Mouse (Mus musculus) fibroblast of lung, adult 2 months (primary cell): Measurements from ENCODE around the gene Zc3h13.

Source experiments
- DNase-seq: peaks from one replicate; pipeline ENCODE4 v3.0.0-alpha.2; 2011; ENCODE audit warnings: low read depth

Gene Zc3h13

DNA sequence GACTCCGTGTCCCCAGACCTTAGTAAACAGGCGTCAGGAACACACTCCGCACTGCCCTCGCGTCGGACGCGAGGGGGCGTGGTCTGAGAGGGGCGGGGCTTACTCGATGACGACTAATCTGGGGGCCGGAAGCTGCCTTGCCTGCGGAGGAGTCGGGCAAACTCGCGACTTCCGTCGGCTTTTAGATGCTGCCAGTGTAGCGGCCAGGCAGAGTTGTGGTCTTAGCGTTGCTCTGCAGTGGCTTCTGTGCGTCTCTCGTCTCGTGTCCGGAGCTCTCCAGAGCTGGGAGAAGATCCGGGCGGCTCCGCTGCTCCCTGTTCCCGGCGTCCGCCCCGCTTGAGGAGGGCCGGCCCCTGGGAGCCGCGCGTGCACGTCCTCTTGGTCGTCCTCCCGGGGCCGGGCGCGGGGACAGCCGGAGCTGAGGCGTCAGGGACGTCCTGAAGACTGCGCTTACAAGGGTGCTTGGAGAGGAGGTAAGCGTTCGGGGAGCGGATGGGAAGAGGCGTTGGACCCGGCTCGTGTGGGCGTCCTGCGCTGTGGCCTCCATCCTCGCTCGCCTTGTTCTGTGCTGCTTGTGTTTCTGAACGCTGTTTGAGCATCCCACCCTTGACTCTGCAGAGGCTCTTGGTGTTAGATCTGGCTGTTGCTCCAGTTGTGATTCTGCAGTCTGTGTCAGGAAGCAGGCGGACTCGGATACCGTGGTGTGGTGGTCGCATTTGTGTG lies at the start of gene Zc3h13:
Gene Zc3h13 (plus strand): TSS at position 181 of the 723 bp plus-strand sequence.
- DNase-seq = peak; percentile 83

DNA sequence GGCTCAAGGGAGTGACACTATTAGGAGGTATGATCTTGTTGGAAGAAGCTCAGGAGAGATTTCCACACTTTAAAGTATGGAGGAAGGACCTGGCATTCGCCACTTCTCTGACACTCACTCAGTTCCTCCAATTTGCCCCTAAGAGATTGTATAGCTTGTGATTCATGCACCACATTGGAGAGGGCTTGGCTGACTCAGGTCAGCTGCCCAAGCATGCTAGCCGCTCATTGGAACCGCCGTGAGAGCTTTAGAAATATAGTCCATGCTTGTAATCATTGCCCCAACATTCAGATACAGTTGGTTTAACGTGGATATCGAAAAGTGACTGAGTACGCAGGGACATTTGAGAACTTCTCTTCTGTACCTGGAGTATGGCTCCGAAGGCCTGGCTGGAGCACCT lies 48.6 kb upstream of the Zc3h13 start:
- DNase-seq = no peak

DNA sequence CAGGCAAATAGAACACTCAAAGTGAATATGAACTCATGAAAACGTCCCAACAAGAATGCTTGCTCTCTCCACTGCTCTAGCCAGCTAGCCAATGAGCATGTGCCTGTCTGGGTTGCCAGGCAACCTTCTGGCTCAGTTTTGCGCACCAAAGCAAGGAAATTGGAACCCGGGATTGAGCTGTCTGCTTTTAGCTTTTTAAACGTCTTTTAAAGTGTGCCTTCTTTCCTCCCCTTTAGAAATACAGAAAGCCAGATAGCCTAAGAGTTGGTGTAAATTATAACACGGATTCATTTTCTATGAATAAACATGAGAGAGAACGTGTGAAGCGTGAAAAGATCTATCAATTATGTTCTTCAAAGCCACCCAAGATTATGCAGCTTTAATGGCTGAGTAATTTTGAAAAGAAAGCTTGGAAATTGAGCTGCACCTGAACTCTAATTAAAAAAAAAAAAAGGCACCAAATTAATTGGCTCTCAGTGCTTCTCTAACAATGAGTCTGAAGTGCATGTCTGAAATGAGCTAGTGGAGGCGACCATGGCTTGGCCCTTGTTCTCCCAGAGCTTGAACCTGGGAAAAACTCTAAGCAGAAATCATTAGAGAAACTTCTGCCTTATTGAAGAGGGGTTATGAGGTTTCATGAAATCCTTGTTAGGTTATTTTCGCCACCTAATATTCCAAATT lies 48.1 kb upstream of the Zc3h13 start:
- DNase-seq = no peak

DNA sequence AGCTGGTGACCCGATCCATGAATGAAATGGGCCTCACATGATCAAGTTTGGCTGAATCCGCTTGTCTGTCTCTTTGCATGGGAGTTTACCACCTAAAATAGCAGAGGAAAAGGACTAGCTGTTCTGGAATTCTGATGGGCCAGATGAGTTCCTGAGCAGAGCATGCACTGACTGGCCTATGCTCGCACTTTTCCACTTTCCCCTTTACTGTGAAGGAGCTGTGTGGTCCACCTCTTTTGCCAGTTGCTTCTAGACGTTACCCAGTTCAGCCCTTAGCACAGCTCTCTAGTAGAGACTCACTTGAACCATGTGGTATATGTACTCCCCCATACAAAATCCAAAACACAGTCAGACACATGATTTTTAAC lies 47.6 kb upstream of the Zc3h13 start:
- DNase-seq = no peak

DNA sequence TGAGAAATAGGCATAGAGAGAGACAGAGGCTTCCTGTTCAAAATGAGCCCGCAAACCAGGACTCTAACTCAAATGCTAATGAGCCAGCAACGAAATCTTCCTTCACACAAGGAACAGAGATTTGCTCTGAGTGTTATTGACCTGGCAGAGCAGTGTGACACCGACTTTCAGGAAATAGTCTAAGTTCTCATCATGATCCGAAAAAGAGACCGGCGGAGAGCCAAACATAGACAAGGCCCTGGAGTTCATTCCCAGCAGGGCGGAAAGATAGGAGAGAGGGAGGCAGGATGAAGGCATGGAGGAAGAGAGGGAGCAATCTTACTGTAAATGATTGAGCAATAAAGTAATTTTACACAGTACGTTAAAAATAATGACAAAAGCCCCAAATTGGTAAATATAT lies 47.1 kb upstream of the Zc3h13 start:
- DNase-seq = no peak

DNA sequence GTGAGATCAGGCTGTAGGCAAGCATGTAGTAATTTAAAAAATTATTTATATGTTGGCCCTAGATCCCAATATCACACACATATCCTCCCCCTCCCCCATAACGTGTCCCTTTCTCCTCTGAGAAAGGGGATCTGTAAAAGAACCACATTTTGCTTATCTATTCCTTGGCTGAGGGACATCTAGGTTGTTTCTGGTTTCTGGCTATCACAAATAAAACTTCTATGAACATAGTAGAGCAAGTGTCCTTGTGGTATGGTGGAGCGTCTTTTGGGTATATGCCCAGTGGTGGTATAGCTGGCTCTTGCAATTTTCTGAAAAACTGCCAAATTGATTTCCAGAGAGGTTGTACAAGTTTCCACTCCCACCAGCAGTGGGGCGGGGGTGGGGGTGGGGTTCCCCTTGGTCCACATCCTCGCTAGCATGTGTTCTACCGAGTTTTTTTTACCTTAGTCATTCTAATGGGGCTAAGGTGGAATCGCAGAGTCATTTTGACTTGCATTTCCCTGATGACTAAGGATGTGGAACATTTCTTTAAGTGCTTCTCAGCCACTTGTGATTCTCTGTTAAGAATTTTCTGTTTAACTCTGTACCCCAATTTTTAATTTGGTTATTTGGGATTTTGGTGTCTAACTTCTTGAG lies 46.0 kb upstream of the Zc3h13 start:
- DNase-seq = no peak

DNA sequence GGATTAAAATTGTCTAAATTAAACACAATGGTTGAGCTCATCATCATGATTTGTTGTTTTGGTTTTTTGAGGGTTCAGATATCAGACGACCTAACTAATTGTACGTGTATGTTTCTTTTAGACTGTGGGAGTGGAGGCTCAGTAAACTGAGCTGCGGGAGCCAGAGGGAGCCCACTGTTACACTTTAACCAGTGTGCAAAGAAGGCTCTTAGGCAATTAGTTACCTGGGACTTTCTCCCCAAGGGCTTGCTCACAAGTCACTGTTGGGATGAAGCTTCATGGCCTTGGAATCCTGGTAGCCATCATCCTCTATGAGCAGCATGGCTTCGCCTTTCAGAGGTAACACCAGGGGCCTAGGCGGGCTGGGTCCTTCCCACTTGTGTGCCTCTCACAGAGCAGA lies 42.1 kb upstream of the Zc3h13 start, which contains the start of gene Cpb2:
Gene Cpb2 (plus strand): TSS at position 201 of the 400 bp plus-strand sequence.
- DNase-seq = no peak

DNA sequence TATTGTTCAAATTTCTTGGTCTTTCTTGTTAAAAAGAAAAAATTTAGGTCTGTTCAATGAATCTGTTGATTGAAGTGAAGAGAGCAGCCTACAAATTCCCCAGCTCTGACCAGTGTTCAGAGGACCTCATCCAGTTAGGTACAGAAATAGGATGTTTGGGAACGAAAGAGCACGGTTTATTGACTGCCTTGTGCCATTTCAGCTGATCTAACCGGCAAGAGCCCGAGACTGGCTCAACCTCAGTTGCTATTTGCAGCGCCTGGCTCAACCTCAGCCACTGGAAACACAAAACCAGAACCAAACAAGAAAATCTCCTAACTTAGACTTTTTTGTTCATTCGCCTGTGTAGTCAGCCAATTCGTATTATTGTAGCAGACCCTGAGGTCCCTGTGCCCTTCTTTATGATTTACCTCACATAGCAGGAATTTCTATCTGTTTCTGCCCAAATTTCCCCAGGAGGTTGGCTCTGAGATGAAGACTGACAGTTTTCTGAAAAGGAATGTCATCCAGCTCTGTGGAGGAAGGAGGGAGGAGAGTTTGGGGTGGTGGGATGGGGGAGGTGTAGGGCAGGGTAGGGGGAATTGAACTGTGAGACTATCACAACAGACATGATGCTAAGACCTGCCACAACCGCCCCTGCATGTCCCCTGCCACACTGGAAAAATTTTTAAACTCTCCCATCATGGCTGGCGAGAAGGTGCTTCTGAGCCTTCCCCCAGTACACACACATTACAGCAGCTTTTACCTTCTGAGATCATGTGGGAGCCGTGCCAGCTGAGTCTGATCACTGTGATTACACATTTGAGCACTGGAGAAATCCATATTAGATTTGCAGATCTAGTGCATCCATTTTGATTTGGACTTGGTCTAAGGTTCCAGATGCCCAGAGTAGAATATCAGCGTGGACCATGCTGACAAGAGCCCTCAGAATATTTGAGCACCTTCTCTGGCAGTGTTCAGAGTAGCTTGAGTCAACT lies 37.9 kb upstream of the Zc3h13 start:
- no peak for DNase-seq

DNA sequence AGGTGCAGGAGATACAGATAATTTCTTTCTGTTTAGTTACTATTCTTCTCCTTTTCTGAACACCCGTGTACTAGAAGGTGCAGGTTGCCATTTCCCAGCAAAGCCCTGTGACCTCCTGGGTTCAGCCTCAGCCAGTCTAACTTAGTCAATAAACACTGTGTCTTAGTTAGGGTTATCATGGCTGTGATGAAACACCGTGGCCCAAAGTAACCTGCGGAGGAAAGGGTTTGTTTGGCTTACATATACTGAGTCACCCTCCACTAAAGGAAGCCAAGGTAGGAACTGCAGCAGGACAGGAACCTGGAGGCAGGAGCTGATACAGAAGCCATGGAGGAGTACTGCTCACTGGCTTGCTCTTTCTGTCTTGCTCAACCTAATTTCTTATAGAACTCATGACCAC lies 33.7 kb upstream of the Zc3h13 start:
- no peak for DNase-seq

DNA sequence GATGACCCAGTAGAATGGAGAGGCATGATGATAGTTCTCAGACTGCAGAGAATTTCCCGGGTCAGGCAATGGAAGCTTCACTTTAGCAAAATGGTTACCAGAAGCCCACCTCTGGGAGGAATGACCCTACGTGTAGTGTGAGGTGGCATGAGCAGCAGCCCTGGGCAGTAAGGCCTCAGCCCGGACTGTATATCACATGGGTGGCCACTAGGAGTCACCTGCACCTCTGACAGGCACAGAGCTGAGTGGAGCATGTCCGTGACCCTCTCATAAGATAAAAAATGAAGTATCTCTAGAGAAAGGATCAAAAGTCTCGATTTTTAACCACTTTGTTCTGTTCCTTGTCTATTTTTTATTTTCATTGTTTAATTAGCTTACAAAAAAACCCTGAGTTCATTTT lies 27.7 kb upstream of the Zc3h13 start:
- DNase-seq = no peak

DNA sequence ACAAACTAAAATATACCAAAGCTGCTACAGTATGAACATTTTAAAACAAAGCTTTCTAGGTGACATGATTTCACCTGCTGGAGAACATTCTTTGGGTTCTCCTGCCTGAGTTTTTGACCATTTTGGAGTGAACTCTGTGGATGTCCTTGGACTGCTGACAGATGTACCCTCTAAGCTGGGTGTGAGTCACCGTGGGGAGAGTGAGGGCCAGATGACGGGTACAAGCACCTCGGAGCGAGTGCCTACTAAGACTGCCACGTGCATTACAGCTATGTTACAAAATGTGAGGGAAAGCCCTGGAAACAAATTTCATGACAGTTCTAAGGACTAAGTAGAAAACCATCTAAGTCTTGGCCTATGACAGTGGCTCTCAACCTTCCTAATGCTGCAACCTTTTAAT lies 14.6 kb upstream of the Zc3h13 start:
- no peak for DNase-seq

DNA sequence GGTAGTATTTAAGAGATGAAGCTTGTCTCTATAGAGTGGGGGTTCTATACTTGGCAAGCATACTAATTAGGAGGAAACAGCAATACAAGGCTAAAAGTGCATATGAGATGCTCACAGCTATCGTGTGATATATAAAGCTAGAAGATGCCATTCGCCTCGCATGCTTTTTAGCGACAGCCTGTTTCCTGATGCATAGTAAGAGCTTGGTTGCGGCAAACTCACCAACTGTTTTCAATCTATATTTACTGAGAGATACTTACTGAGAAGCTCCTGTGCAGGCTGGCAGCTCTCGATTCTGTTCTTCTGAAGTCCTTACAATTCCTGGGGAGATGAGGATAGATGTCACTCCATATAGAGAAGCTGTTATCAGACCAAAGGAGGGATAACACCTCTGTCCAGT lies 4.5 kb upstream of the Zc3h13 start:
- DNase-seq = no peak

DNA sequence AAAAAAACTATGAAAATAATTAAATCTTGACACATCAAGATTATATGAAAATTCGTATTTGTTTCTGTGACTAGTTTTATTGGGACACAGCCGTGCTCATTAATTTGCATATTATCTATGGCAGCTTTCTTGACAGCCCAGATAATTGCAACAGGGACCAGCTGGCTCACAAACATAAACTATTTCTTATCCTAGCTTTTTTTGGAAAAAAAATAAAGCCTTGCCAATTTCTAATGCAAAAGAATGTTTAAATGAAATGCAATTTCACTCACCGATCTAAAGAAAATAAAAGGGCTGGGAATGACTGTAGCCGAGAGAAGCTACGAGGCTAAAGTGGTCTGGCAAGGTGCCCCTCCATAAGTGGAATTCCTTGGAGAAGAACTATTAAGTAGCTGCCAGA lies 3.8 kb upstream of the Zc3h13 start:
- DNase-seq = no peak

DNA sequence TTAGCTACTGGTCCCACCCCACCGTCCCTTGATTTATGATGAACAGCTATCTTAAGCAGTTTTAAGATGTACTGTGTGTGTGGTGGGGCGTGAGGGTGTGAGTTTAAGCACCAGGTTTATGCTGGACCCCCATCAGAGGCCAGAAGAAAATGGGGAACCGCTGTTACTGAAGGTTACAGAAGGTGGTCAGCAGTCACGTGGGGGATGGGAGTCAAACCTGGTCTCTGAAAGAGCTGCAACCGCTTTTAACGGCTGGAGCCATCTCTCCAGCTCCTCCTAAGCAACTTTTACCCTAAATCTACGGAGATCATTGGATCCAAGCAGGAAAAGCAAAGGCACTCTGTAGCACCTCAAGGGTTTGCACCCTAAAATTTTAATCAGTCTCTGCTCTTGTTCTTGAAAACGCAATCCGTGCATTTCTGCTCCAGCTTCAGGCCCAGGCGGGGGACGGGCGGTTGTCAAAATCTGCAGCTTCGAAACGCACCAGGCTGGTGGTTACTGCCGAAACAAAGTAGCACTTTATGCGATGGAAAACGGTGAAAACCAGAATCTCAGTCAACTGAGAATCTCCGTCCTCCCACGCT lies 472 bp upstream of the Zc3h13 start:
- DNase-seq = no peak

DNA sequence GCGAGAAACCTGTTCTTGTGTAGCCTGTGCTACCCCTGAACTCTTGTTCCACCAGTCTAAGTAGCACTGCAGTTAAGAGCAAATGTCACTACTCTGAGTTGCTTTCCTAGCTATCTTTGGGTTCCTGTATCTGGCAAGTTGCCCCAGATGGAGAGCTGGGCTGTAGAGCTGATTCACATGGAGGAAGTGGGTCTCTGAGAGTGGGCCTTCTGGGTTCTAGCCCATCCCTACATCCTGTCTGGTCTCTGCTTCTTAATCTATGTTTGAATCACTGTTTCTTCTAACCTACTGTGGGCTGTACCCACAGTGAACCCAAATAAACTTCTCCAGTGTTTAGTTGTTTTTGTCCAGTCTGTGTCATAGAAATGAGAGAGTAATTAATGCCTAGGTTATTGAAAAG lies 16.9 kb downstream of the Zc3h13 start:
- DNase-seq = no peak

DNA sequence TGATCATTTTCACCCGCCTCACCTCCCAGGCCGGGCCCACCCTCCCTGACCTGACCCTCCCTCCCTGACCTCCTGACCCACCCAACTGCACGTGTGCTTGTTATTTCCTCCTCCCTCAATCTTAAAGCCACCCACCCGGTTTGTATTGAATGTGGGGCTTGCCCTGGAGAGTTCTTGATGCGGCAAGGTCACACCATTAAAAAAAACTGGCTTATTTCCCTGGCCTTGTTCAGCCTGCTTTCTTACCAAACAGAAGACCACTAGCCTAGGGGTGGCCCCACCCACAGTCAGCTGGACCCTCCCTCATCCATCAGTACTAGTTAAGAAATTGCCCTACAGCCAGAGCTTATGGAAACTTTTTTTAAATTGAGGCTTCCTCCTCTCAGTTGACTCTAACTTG lies 19.6 kb downstream of the Zc3h13 start:
- no peak for DNase-seq

DNA sequence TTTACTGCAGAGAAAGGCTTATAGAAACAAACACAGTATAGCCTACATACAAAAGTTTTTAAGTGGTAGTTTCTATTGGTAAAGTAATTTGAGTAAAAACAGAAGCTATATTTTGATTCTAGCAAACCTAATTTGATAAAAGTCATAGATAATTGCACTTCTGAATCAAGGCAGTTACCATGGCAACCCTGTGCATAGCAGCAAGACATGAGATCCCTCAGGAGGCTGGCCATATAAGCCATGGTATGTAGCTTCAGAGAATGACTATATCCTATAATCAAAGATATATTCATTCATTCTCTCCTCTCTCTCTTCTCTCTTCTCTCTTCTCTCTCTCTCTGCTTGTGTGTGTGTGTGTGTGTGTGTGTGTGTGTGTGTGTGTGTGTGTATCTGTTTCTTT lies 23.7 kb downstream of the Zc3h13 start:
- DNase-seq = no peak

DNA sequence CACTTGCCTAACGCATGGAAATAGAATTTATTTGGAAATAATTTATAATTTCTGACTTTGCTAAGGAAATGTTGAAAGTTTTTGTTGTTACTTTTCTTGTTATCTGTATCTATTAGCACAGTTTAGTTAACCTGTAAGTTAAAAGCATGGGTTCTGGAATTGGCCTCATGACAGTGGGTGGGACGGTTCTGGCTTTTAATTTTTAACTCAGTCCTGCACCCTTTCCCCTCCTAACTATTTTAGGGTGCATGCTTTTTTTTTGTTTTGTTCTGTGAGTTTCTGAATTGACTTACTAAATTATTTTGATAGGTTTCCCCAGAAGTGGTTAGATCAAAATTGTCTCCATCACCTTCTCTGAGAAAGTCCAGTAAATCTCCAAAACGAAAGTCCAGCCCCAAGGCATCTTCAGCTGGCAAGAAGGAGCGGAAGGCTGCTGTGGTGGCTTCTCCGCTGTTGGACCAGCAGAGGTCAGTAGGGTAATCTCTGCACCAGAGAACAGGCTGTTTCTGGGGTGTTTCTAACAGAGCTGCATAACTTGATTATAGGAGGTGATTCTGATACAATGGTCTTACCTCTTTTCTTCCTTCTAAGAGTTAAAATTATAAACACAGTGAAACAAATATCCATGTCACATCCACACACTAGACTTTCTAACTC lies 25.3 kb downstream of the Zc3h13 start:
- no peak for DNase-seq

DNA sequence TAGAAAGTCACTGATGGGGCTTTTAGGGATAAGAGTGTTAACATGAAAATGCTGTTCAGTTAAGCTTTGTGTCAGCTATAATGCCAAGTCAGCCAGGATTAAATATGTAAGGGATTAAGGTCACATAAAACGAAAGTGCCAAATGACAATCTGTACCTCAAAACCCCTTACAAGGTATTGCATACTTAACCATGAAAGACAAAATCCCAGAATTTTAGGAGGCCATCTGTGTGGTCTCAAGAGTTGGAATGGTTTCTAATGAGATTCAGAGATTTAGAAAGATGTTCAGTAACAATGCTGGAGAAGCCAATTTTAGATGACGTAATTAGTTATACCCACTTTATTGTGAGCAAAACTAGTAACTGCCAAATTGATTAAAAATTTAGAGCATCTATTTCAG lies 30.3 kb downstream of the Zc3h13 start:
- DNase-seq = no peak

DNA sequence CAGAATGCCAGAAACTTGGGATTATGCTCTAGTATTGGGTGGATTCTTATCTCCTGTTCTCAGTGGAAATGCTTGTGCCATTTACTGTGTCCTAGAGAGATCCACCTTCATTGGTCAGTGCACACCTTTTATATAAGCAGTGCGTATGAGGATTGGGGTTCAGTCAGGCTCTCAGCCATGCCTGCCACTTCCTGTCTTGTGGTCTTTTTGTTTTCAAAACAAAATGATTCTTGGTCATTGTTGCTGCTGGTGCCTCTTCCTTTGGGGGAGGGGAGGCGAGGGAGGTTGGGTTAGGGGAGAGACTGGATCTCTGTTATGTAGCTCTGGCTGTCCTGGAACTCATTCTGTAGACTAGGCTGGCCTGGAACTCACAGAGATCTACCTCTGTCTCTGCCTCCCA lies 34.6 kb downstream of the Zc3h13 start:
- no peak for DNase-seq

DNA sequence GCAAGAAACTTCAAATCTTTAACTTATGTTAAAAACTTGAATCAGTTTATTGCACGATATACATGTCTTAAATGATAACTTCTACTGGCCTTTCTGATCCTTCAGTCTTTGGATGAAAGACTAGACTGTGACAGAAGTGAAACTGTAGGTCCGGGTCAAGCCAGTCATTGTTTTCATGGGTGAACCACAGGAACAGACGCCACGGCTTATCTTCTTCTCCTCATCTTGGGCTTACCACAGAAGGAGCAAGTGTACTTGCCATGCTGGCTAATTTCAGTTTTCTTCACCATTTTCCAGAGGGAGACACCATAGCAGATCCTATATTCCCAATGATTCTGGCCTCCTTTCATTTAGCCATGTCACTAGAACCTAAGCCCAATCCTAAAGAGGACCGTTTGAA lies 36.1 kb downstream of the Zc3h13 start:
- no peak for DNase-seq
